Mouse (Mus musculus): ENCODE measurements at regions not wholly inside any gene's neighbourhood (a gene's known extent, or its start where the extent isn't known, plus 50 kb on each side); places are given as distances from the start of the nearest gene placed in this dataset.

GRCm38 (mm10) chr1:184534511-184534910 lies 197.9 kb downstream of the Hlx start:
- DNase-seq, result no peak

DNA sequence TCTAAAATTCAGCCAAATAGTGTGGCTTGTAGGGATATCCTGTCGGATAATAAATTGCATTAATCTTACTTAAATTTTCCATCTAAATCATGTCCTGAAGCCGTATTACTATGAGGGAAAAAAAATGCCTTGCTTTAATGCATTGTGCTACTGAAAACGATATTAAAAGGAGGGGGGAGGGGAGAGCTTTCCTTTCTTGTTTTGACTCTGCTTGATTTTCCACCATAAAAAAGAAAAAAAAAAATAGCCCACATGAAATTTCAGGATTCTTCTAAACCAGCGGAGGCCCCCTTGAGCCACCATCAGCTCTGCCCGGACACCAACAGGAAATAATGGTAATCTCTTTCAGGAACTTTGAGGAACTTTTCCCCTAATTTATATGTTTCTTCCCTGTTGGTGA lies 198.5 kb downstream of the Hlx start:
- DNase-seq, result no peak

DNA sequence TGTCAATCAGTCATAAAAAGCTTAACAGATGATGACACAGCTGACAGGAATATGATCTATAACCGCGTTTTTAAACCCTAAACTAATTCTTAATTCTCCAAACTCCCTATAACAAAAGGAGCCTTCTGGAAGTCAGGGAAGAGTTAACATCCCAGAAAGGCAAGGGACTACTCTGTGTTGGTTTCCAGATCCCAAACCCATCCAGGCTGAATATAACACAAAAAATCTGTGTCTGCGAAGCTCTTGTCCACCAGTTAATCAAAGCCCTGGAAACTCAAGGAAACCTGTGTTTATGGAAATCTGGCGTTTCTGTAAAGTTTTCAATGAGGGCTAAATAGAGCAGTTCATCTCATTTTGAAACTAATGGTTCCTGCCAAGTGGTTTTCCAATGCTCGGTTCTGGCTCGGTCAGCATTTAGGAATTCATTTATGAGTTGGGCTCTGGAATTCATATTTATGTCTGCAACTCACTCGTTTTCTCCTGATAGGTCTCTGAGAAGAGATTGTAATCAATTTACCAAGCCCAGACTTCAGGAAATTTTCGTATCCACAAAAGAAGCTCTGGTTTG lies 199.8 kb downstream of the Hlx start:
- DNase-seq, result no peak

DNA sequence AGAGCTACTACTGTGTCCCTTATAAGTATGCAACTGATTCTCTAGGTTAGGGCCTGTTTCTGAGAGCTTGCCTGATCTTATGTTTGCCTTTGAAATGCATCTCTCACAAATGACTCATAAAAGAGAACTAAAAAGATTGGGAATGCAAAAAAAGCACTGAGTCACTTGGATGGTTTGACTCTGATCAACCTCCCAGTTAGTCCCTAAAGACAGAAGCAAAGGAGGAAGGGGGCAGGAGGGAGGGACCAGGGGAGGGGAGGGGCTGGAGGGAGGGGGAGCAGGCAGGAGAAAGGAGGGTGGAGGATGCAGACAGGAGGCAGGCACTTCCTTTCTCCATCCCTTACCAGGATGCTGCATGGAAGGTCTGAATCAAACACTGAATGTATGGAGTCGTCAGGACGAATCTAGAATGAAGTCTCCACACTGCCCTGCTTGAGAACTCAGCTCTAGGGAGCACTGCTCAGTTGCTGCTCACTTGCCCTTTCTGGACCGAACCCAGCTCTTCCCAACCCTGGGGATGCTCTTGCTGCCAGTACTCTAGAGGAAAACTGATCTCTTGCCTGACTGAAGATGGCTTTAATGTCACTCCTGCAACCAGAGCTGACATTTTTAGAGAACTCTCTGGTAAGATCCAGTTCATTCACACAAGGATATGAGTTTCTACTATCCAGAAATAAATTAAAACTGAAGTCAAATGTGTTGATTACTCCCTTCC lies 201.7 kb downstream of the Hlx start:
- no peak for DNase-seq

- DNase-seq, result no peak
Observed at GRCm38 (mm10) chr1:184525740-184526139, 206.7 kb downstream of the Hlx start.

DNA sequence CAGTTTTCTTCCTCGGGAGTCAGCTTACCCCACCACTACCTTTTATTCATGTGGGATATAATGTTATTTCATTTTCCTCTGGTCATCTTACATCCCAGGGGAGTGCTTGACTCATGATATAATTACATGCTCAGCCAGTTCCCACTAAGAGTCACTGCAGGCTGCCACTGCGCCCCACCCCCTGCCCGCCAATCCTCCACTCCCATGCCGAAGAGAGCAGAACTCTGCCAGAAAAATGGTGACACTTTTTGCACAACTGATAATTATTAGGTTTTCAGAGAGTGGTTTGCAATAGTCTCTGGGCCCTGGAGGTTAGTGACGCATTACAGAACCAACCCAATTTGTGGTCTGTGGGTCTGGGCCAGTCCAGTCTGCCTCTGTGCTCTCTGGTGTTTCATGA lies 212.9 kb downstream of the Hlx start:
- no peak for DNase-seq

- DNase-seq, result no peak
Observed at GRCm38 (mm10) chr1:184504663-184505062, 227.8 kb downstream of the Hlx start.

GRCm38 (mm10) chr1:184503827-184504355 lies 228.5 kb downstream of the Hlx start:
- no peak for DNase-seq

GRCm38 (mm10) chr1:184500702-184501101 lies 231.7 kb downstream of the Hlx start:
- DNase-seq, result no peak

GRCm38 (mm10) chr1:184498909-184499525 lies 233.4 kb downstream of the Hlx start:
- no peak for DNase-seq

DNA sequence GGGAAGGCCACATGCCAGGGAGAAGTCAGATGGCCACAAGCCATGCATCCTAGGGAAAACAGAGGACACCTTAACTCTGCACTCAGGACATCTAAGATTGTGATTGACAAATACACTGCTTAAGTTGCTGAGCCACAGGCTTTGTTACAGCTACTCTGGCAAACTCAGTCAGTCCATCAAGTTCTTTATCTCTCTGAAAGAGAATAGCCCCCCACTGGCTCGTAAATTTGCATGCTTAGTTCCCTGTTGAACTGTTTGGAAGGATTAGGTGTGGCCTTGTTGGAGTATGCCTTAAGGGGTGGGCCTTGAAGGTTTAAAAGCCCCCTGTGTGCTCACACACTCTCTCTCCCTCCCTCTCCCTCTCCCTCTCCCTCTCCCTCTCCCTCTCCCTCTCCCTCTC lies 235.4 kb downstream of the Hlx start:
- no peak for DNase-seq

DNA sequence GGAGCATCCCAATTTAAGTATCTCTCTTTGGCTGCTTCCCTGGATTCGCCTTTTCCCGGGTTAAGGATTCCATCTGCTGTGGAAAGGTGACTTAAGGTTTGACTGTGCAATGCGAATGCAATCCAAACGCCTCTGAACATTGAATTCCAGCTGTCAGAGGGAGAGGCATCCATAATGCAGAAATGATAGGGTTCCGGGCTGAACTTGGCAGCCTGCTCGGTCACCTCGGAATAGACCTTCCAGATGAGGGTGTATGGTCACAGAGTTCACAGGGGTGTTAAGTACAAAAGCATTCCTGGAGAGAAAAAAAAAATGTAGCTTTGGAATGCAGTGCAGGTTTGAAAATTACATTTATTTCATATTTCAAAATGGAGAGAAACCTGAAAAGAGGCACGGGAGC lies 238.6 kb downstream of the Hlx start:
- DNase-seq, result no peak

- DNase-seq, result no peak
Observed at GRCm38 (mm10) chr1:184492115-184492514, 240.3 kb downstream of the Hlx start.

- no peak for DNase-seq
Observed at GRCm38 (mm10) chr1:184491252-184491651, 241.2 kb downstream of the Hlx start.

- DNase-seq, result no peak
Observed at GRCm38 (mm10) chr1:184487409-184487808, 245.0 kb downstream of the Hlx start.

- DNase-seq, result no peak
Observed at GRCm38 (mm10) chr1:184484801-184485200, 247.6 kb downstream of the Hlx start.

DNA sequence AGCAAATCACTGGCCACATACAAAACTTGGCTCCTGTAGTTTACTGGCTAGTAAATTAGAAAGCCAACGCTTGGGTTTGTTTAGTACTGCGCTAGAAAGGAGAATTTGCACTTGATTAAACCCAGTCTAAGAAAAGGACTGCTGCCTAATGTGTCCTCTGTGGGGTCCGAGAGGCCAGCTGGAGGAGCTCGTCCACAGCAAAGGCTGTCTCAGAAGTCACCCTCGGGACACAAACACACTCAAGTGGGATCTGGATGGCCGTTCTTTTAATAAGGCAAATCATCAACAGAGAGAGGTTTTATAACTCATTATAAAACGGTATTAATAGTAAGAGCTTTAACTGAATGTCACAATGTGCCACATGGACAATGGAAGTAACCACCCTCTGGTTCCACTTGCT lies 249.0 kb downstream of the Hlx start:
- DNase-seq, result no peak

GRCm38 (mm10) chr1:184482026-184482425 lies 250.4 kb downstream of the Hlx start:
- no peak for DNase-seq

- DNase-seq, result no peak
Observed at GRCm38 (mm10) chr1:184480571-184481220, 251.7 kb downstream of the Hlx start.

DNA sequence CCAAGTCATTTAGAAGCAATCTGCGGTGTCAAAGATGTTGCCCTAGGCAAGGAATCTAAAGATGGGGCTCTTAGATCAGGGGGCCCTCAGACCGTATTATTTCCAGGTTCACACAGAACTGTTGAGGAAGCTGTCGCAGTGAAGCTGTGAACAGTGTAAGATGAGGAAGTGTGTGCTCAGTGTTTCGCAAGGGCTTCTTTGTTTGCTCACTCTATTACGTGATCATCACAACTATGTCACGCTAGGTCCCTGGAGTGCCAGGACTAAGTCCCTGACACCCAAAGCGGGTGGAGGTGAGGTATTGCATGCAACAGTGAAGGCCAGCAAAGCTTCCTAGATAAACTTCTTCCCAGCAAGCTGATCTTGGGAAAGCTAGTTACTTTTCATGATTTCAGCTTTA lies 254.4 kb downstream of the Hlx start:
- no peak for DNase-seq

- no peak for DNase-seq
Observed at GRCm38 (mm10) chr1:184462481-184463124, 269.8 kb downstream of the Hlx start.

DNA sequence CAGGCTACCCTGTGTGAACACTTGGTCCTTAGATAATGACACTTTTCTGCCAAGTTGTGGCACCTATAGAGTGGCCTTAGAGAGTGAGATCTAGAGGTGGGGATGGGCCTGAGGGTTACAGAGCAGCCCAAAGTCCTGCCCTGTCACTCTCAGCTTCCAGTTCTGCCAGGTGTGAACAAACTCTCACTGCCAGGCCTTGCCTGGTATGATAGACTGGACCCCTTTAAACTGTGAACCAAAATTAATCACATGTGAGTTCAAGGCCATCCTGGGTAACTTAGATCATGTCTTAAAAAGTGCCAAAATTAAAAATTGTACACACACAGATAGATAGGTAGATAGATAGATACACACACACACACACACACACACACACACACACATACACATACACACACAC lies 271.0 kb downstream of the Hlx start:
- DNase-seq, result no peak

DNA sequence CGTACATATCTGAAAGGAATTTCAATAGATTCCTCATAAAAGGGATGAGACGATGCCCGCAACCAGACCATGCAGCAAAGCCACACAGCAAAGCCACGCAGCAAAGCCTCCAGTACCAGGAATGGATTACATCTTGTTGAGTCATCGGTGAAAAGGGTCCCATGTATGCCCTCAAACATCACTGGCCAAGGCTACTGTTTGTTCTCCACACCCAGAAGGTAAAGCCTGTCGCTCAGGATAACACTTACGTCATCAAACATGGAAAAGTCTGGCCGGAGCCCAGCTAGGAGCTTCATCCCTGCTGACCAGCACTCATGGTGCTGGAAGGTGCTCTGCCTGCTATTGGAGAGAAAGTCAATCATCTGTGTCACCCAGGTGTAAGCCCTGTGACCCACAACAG lies 275.7 kb downstream of the Hlx start:
- no peak for DNase-seq

Data from cerebellum, adult 18-20 months (tissue).